Mouse (Mus musculus) midbrain, embryonic 12.5 days (tissue): ENCODE measurements at regions not wholly inside any gene's neighbourhood (a gene's known extent, or its start where the extent isn't known, plus 50 kb on each side); places are given as distances from the start of the nearest gene placed in this dataset.
"Not testable (repeated sequence)": the region's sequence is repeated elsewhere in the genome, so short reads cannot be mapped to it uniquely, and the experiment has no call there.

ENCODE experiments used
- ATAC-seq: fragments of 200-750 bp; cut with Nextera tagmentation; 2 replicates; pipeline ENCODE4 v1.8.0; 2017; ENCODE audit warnings: low read depth, moderate TSS enrichment, moderate library complexity; ENCODE audit not compliant: low FRiP score
- H3K27ac ChIP-seq: fragments of 300-500 bp; sonication (generic); replicated peaks from 2 replicates; pipeline ENCODE4 v1.5.1; 2016; ENCODE audit warnings: mild to moderate bottlenecking
- H3K27me3 ChIP-seq: fragments of 300-500 bp; sonication (generic); 2 replicates; pipeline ENCODE4 v1.6.1; 2016; ENCODE audit warnings: mild to moderate bottlenecking
- H3K36me3 ChIP-seq: fragments of 300-500 bp; sonication (generic); 2 replicates; pipeline ENCODE4 v1.6.1; 2016
- H3K4me1 ChIP-seq: fragments of 300-500 bp; sonication (generic); 2 replicates; pipeline ENCODE4 v1.6.1; 2016
- H3K4me2 ChIP-seq: fragments of 300-500 bp; sonication (generic); replicated peaks from 2 replicates; pipeline ENCODE4 v1.6.1; 2016; ENCODE audit warnings: mild to moderate bottlenecking, moderate library complexity
- H3K4me3 ChIP-seq: fragments of 300-500 bp; sonication (generic); 2 replicates; pipeline ENCODE4 v1.5.1; 2016; ENCODE audit warnings: mild to moderate bottlenecking
- H3K9ac ChIP-seq: fragments of 300-500 bp; sonication (generic); replicated peaks from 2 replicates; pipeline ENCODE4 v1.6.1; 2016; ENCODE audit warnings: mild to moderate bottlenecking, moderate library complexity
- H3K9me3 ChIP-seq: fragments of 300-500 bp; sonication (generic); 2 replicates; pipeline ENCODE4 v1.6.1; 2016; ENCODE audit warnings: mild to moderate bottlenecking
- WGBS: fragments of 180-500 bp; shearing (Covaris S2); methylation state at CpG from one replicate; pipeline ENCODE4 v1.1.7; 2016; 5-methylcytosine and 5-hydroxymethylcytosine counted together

DNA sequence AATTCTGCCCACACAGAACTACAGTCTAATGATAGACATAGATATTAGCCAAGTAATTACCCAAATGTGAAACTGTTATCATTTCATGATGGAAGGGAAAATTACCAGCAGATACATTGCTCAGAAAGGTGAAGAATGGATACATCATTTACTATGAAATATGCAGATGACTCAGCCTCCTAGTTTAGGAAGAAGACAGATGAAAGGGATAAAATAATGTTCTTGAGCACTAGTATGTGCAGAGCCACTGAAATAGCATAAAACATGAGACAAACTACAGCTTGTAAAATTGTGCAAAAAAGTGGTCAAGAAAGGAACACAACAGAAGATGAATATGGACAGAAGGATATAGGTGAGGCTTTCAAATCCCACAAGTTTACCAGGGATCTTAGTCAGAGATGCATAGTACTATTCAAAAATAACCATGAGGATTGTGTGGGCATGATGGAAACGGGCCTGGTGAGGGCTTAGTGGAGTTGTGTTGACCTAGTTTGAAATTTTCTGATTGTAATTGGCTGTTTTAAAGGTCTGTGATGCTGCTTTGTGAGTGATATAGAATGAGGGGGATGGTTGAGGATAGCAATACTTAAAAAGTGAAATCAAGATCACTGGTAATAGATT lies 883.3 kb downstream of the Dnajb9 start:
- H3K4me1 ChIP-seq = no peaks in the 10 kb centered on the region
- H3K9me3 ChIP-seq = no peaks in the 10 kb centered on the region
- no peak overlapping the region for H3K4me3 ChIP-seq
- no peak overlapping the region for H3K9ac ChIP-seq
- no peaks in the 10 kb centered on the region for H3K36me3 ChIP-seq
- H3K27ac ChIP-seq = no peak overlapping the region
- H3K27me3 ChIP-seq = no peaks in the 10 kb centered on the region
- no peak overlapping the region for H3K4me2 ChIP-seq
- WGBS = 81% methylated on average over 1 of the region's 1 CpGs
- ATAC-seq = no peak

GRCm38 (mm10) chr12:43310293-43310692 lies 899.8 kb downstream of the Dnajb9 start:
- H3K27ac ChIP-seq = no peak overlapping the region
- no peaks in the 10 kb centered on the region for H3K4me1 ChIP-seq
- H3K4me2 ChIP-seq = no peak overlapping the region
- no peaks in the 10 kb centered on the region for H3K27me3 ChIP-seq
- no peak for ATAC-seq
- no peaks in the 10 kb centered on the region for H3K36me3 ChIP-seq
- 76% methylated on average over 3 of the region's 3 CpGs for WGBS
- no peak overlapping the region for H3K9ac ChIP-seq
- H3K9me3 ChIP-seq = no peaks in the 10 kb centered on the region
- H3K4me3 ChIP-seq = no peak overlapping the region

- WGBS = 71% methylated on average over 1 of the region's 1 CpGs
- Histone ChIP-seq H3K9ac (no peak overlapping the region), H3K4me3 (no peak overlapping the region), H3K4me2 (no peak overlapping the region), H3K4me1 (no peaks in the 10 kb centered on the region), H3K9me3 (no peaks in the 10 kb centered on the region), H3K27ac (no peak overlapping the region), H3K27me3 (no peaks in the 10 kb centered on the region), H3K36me3 (no peaks in the 10 kb centered on the region)
- ATAC-seq = no peak
These were observed 903.5 kb downstream of the Dnajb9 start for GRCm38 (mm10) chr12:43306502-43307051.

DNA sequence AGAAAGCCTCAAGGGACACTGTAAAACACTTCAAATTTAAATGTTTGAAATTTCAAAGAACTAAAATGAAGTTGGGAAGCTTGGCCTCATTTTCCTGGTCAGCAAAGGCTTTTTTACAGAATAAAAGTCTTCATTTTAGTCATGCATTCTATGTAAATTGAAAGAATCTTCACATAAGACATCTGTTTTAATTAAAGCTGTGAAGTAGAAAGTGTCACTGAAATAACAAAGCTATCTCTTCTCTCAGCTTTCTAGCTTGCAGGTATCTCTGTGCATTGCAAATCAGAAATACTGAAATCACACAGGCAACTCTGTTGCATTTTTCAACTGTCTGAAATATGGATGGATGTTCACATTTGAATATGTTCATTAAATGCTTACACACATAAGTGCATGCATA lies 909.6 kb downstream of the Dnajb9 start:
- no peaks in the 10 kb centered on the region for H3K4me1 ChIP-seq
- ATAC-seq = no peak
- H3K4me3 ChIP-seq = no peak overlapping the region
- H3K36me3 ChIP-seq = no peaks in the 10 kb centered on the region
- no peaks in the 10 kb centered on the region for H3K9me3 ChIP-seq
- H3K4me2 ChIP-seq = no peak overlapping the region
- H3K27me3 ChIP-seq = no peaks in the 10 kb centered on the region
- no peak overlapping the region for H3K27ac ChIP-seq
- H3K9ac ChIP-seq = no peak overlapping the region

DNA sequence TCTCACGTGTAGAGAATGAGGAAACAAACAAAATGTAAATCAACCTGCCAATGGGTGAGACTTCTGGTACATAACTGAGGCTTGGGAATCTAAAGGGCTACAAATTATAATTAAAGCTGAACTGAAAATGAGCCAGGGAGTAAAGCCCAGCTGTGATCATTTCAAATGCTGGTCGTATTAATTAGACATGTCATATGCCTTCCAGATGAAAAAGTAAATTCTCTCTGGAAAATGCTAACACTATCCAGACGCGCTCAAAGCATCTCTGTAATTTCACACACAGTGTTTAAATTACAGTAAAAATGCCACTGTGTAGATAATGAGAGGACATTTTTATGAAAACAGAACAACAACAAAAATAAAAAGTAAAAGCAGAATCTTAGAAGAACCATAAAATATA lies 929.7 kb downstream of the Dnajb9 start:
- 63% methylated on average over 4 of the region's 4 CpGs for WGBS
- Histone ChIP-seq H3K9ac (no peak overlapping the region), H3K4me1 (no peaks in the 10 kb centered on the region), H3K27me3 (no peaks in the 10 kb centered on the region), H3K4me3 (no peak overlapping the region), H3K4me2 (no peak overlapping the region), H3K27ac (no peak overlapping the region), H3K9me3 (no peaks in the 10 kb centered on the region), H3K36me3 (no peaks in the 10 kb centered on the region)
- 0 out of 2 replicates have a peak, but pooled peaks have one; percentile 16 for ATAC-seq

GRCm38 (mm10) chr12:43265016-43265415 lies 945.1 kb downstream of the Dnajb9 start:
- H3K36me3 ChIP-seq = no peaks in the 10 kb centered on the region
- WGBS = 31% methylated on average over 1 of the region's 1 CpGs
- no peak overlapping the region for H3K27ac ChIP-seq
- H3K4me1 ChIP-seq = 0 out of 2 replicates have a peak, but pooled peaks cover 3% of the 10 kb centered on the region
- no peak overlapping the region for H3K4me3 ChIP-seq
- ATAC-seq = peak; percentile 60; the same call in 1 of the 2 replicates
- H3K4me2 ChIP-seq = no peak overlapping the region
- no peaks in the 10 kb centered on the region for H3K9me3 ChIP-seq
- no peak overlapping the region for H3K9ac ChIP-seq
- H3K27me3 ChIP-seq = no peaks in the 10 kb centered on the region

GRCm38 (mm10) chr12:43263845-43264244 lies 946.3 kb downstream of the Dnajb9 start:
- Histone ChIP-seq H3K36me3 (no peaks in the 10 kb centered on the region), H3K4me1 (0 out of 2 replicates have a peak, but pooled peaks cover 3% of the 10 kb centered on the region), H3K9ac (no peak overlapping the region), H3K4me3 (no peak overlapping the region), H3K27me3 (no peaks in the 10 kb centered on the region), H3K27ac (no peak overlapping the region), H3K4me2 (no peak overlapping the region), H3K9me3 (no peaks in the 10 kb centered on the region)
- 80% methylated on average over 2 of the region's 2 CpGs for WGBS
- no peak for ATAC-seq

GRCm38 (mm10) chr12:43225950-43226349 lies 984.2 kb downstream of the Dnajb9 start:
- WGBS = 85% methylated on average over 1 of the region's 1 CpGs
- H3K9me3 ChIP-seq = no peaks in the 10 kb centered on the region

GRCm38 (mm10) chr12:43223768-43224435 lies 986.2 kb downstream of the Dnajb9 start:
- Histone ChIP-seq H3K9ac (no peak overlapping the region), H3K4me3 (no peak overlapping the region), H3K27ac (no peak overlapping the region; the same call in 1 of the 2 replicates), H3K9me3 (no peaks in the 10 kb centered on the region), H3K4me1 (no peaks in the 10 kb centered on the region), H3K4me2 (no peak overlapping the region), H3K27me3 (no peaks in the 10 kb centered on the region), H3K36me3 (no peaks in the 10 kb centered on the region)
- ATAC-seq = no peak; the same call in none of the 2 replicates
- WGBS = 71% methylated on average over 8 of the region's 8 CpGs

More at GRCm38 (mm10) chr12:43225950-43226349, 984.2 kb downstream of the Dnajb9 start:
- no peak for ATAC-seq
- H3K27ac ChIP-seq = no peak overlapping the region
- no peaks in the 10 kb centered on the region for H3K27me3 ChIP-seq
- H3K36me3 ChIP-seq = no peaks in the 10 kb centered on the region
- H3K9ac ChIP-seq = no peak overlapping the region
- no peak overlapping the region for H3K4me3 ChIP-seq
- no peak overlapping the region for H3K4me2 ChIP-seq
- no peaks in the 10 kb centered on the region for H3K4me1 ChIP-seq

DNA sequence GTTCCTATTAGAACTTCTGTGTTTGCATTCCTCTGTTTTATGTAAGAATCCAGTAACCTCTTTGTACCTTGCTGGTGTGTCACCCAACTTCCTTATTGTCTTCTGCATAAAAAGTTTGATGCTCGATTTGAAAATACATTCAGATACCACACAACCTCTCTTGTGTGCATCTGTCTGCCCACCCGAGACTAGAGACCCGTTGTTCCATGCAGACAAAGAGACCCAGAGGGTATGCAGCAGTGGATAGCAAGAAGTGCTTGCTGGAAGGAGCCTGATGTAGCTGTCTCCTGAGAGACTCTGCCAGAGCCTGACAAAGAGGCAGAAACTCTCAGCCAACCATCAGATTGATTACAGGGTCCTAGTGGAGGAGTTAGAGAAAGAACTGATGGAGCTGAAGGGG lies 997.8 kb downstream of the Dnajb9 start:
- WGBS = 90% methylated on average over 3 of the region's 3 CpGs
- not testable (repeated sequence) for ATAC-seq

DNA sequence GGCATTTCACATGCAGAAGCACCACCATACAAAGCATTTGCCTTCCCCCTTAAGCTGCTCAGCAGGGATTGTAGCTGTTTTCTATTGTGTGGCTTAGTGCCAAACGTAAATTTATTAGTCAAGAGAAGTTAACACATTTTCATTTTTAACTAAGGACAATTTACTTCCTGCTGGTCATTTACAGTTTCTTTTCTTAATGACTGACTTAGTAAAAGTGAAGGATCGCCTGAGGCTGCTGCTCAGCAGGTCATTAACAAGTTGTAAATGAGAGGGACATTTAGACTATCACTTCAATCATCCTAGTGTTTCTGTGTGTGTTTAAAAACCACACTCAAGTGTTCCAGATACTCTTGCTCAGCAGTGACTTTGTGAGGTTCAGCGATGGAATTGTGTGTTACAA lies 1005.5 kb downstream of the Dnajb9 start:
- no peak for ATAC-seq
- H3K4me2 ChIP-seq = no peak overlapping the region
- no peak overlapping the region for H3K27ac ChIP-seq
- H3K9me3 ChIP-seq = no peaks in the 10 kb centered on the region
- no peak overlapping the region for H3K4me3 ChIP-seq
- WGBS = 20% methylated on average over 3 of the region's 3 CpGs
- H3K27me3 ChIP-seq = no peaks in the 10 kb centered on the region
- no peaks in the 10 kb centered on the region for H3K36me3 ChIP-seq
- H3K4me1 ChIP-seq = no peaks in the 10 kb centered on the region
- no peak overlapping the region for H3K9ac ChIP-seq

More for the DNA sequence above, 997.8 kb downstream of the Dnajb9 start:
- not testable (repeated sequence) for H3K27ac ChIP-seq, H3K4me1 ChIP-seq, H3K4me3 ChIP-seq, H3K4me2 ChIP-seq, H3K27me3 ChIP-seq, H3K9ac ChIP-seq, H3K9me3 ChIP-seq, H3K36me3 ChIP-seq
